Mouse (Mus musculus): ENCODE data around the gene Gpa33.

- TF ChIP-seq USF1 (IDR thresholded peaks at IDR 0.05; ENCODE audit: low read depth, low read length) (no peak), CTCF (IDR thresholded peaks at IDR 0.05 in 2 of 3, conservative IDR thresholded peaks at IDR 0.05 in 1 of 3; ENCODE audit: control insufficient read depth in 1 of 3, insufficient read depth in 1 of 3, low read depth in 2 of 3, low read length in 3 of 3, poor library complexity in 1 of 3, severe bottlenecking in 1 of 3) (no peak), ZC3H11A (IDR thresholded peaks at IDR 0.05; ENCODE audit: low read depth, low read length) (no peak), MEF2A (IDR thresholded peaks at IDR 0.05; ENCODE audit: extremely low read depth, insufficient replicate concordance, low read depth, low read length, poor library complexity, severe bottlenecking) (no peak)
These were observed 5.2 kb downstream of the Gpa33 start for GRCm38 (mm10) chr1:166135091-166135740.

Data from MEL (cell line).